Mouse (Mus musculus): Measurements from ENCODE around the gene Sytl3.

The Sytl3 gene

GRCm38 (mm10) chr17:6778332-6778683 is 119.4 kb downstream of the Sytl3 start:
- peak; percentile 64 for DNase-seq (ENCODE audit: low spot score)

GRCm38 (mm10) chr17:6778771-6779509 is 120.0 kb downstream of the Sytl3 start:
- DNase-seq (ENCODE audit: low spot score): peak; percentile 90

GRCm38 (mm10) chr17:6779632-6780031 is 120.7 kb downstream of the Sytl3 start:
- peak; percentile 68 for DNase-seq (ENCODE audit: low spot score)

GRCm38 (mm10) chr17:6780521-6781115 is 121.7 kb downstream of the Sytl3 start:
- peak; percentile 57 for DNase-seq (ENCODE audit: low spot score)

- peak; percentile 13 for DNase-seq (ENCODE audit: low spot score)
These were observed 122.4 kb downstream of the Sytl3 start for GRCm38 (mm10) chr17:6781273-6781672.

- peak; percentile 49 for DNase-seq (ENCODE audit: low spot score)
These were observed 123.2 kb downstream of the Sytl3 start for GRCm38 (mm10) chr17:6782033-6782526.

GRCm38 (mm10) chr17:6782611-6783005 is 123.7 kb downstream of the Sytl3 start, which contains the start of gene Ezr:
Gene Ezr, minus strand, starts transcription at chr17:6782784.
- peak; percentile 90 for DNase-seq (ENCODE audit: low spot score)

GRCm38 (mm10) chr17:6783006-6783661 is 124.2 kb downstream of the Sytl3 start:
- DNase-seq (ENCODE audit: low spot score): peak; percentile 76

GRCm38 (mm10) chr17:6783756-6784357 is 125.0 kb downstream of the Sytl3 start:
- DNase-seq (ENCODE audit: low spot score): peak; percentile 65

- no peak for DNase-seq (ENCODE audit: low spot score)
These were observed 128.3 kb downstream of the Sytl3 start for GRCm38 (mm10) chr17:6787241-6787640.
